Mouse (Mus musculus): Measurements from ENCODE around the gene Kif16b.

DNA sequence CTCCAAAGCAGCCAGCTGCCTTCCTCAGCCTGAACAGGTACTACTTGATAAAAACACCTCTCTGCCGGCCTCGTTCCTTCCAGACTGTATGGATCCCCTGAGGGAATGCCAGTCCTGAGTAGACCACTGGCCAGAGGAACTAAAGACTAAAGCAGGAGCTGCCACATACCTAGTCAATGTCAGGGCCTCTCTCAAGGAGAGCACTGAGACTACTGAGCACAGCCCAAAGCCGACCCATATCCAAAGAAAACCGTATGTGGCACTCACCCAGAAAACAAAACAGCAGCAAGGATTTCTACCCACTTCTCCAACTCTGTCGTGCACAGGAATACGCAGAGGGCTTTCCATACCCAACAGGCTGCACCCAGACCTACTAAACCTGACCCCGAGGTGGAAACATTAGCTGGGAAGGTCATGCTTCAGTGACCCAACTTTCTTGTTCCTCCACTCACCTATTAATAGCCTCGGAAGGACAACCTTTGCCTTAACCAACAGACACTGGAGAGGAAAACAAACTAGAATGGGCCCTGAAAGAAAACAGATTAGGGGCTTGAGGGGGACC lies 22.0 kb downstream of the Kif16b start:
- TF ChIP-seq CTCF (IDR thresholded peaks at IDR 0.05) (no peak), EP300 (IDR thresholded peaks at IDR 0.05) (no peak)

All from lung, postnatal 0 days (tissue).